Mouse (Mus musculus): ENCODE results near the gene Fbxw8.

Fbxw8 gene

GRCm38 (mm10) chr5:118155565-118155947 lies 292 bp upstream of the Fbxw8 start:
- DNase-seq (ENCODE audit: low spot score in 2 of 2): no peak

GRCm38 (mm10) chr5:118149711-118150110 lies 5.6 kb downstream of the Fbxw8 start:
- DNase-seq (ENCODE audit: low spot score in 2 of 2): no peak

GRCm38 (mm10) chr5:118147264-118147663 lies 8.0 kb downstream of the Fbxw8 start:
- no peak for DNase-seq (ENCODE audit: low spot score in 2 of 2)

- DNase-seq (ENCODE audit: low spot score in 2 of 2): no peak
Observed at GRCm38 (mm10) chr5:118145999-118146679, 9.1 kb downstream of the Fbxw8 start.

- DNase-seq (ENCODE audit: low spot score in 2 of 2): no peak
Observed at GRCm38 (mm10) chr5:118145458-118145857, 9.8 kb downstream of the Fbxw8 start.

- no peak for DNase-seq (ENCODE audit: low spot score in 2 of 2)
Observed at GRCm38 (mm10) chr5:118144770-118145169, 10.5 kb downstream of the Fbxw8 start.

- DNase-seq (ENCODE audit: low spot score in 2 of 2): no peak
Observed at GRCm38 (mm10) chr5:118144327-118144726, 10.9 kb downstream of the Fbxw8 start.

GRCm38 (mm10) chr5:118143211-118144026 lies 11.8 kb downstream of the Fbxw8 start:
- no peak for DNase-seq (ENCODE audit: low spot score in 2 of 2)

- no peak for DNase-seq (ENCODE audit: low spot score in 2 of 2)
Observed at GRCm38 (mm10) chr5:118142471-118142870, 12.8 kb downstream of the Fbxw8 start.

GRCm38 (mm10) chr5:118139630-118140029 lies 15.6 kb downstream of the Fbxw8 start:
- no peak for DNase-seq (ENCODE audit: low spot score in 2 of 2)

GRCm38 (mm10) chr5:118136391-118136790 lies 18.9 kb downstream of the Fbxw8 start:
- no peak for DNase-seq (ENCODE audit: low spot score in 2 of 2)

- DNase-seq (ENCODE audit: low spot score in 2 of 2): no peak
Observed at GRCm38 (mm10) chr5:118128651-118129050, 26.6 kb downstream of the Fbxw8 start.

GRCm38 (mm10) chr5:118128208-118128607 lies 27.1 kb downstream of the Fbxw8 start:
- no peak for DNase-seq (ENCODE audit: low spot score in 2 of 2)

GRCm38 (mm10) chr5:118126671-118127070 lies 28.6 kb downstream of the Fbxw8 start:
- no peak for DNase-seq (ENCODE audit: low spot score in 2 of 2)

GRCm38 (mm10) chr5:118123096-118123495 lies 32.2 kb downstream of the Fbxw8 start:
- DNase-seq (ENCODE audit: low spot score in 2 of 2): peak in 1 of 2 experiments; percentile 29

- DNase-seq (ENCODE audit: low spot score in 2 of 2): no peak
Observed at GRCm38 (mm10) chr5:118121928-118122327, 33.3 kb downstream of the Fbxw8 start.

- DNase-seq (ENCODE audit: low spot score in 2 of 2): no peak
Observed at GRCm38 (mm10) chr5:118120670-118121069, 34.6 kb downstream of the Fbxw8 start.

- no peak for DNase-seq (ENCODE audit: low spot score in 2 of 2)
Observed at GRCm38 (mm10) chr5:118118922-118119321, 36.3 kb downstream of the Fbxw8 start.

- no peak for DNase-seq (ENCODE audit: low spot score in 2 of 2)
Observed at GRCm38 (mm10) chr5:118118351-118118750, 36.9 kb downstream of the Fbxw8 start.

GRCm38 (mm10) chr5:118113617-118114016 lies 41.6 kb downstream of the Fbxw8 start:
- DNase-seq (ENCODE audit: low spot score in 2 of 2): peak; percentile 73 to 93

GRCm38 (mm10) chr5:118113043-118113442 lies 42.2 kb downstream of the Fbxw8 start:
- no peak for DNase-seq (ENCODE audit: low spot score in 2 of 2)

GRCm38 (mm10) chr5:118108794-118109440 lies 46.3 kb downstream of the Fbxw8 start:
- no peak for DNase-seq (ENCODE audit: low spot score in 2 of 2)
